Mouse (Mus musculus): ENCODE data around the gene Rbp1. TPM values are rescaled to one million over a fixed set of nuclear protein-coding genes. Genes with fewer than 3 reads are reported as not detected.

Gene Rbp1
- 0.24 TPM for polyA plus RNA-seq (2021)

GRCm38 (mm10) chr9:98422656-98423055, at the start of gene Rbp1:
Rbp1 (plus strand) TSS chr9:98422961.
- H3K27me3 ChIP-seq = no peaks in the 10 kb centered on the region
- no peak for ATAC-seq
- no peak for DNase-seq (ENCODE audit: low read depth, low spot score)
- in situ Hi-C loops (cut with MboI; ENCODE audit: low pct_unique_long_range_greater_than_20kb) = no loop called here
- CTCF ChIA-PET = no interaction called here
- POLR2A ChIA-PET = no interaction called here
- no peak for TF ChIP-seq CTCF (IDR thresholded peaks at IDR 0.05)

- in situ Hi-C loops (cut with MboI; ENCODE audit: low pct_unique_long_range_greater_than_20kb) = no loop called here
- no peak for ATAC-seq
- DNase-seq (ENCODE audit: low read depth, low spot score) = no peak
- ChIA-PET CTCF (no interaction called here), POLR2A (no interaction called here)
- no peaks in the 10 kb centered on the region for H3K27me3 ChIP-seq
- peak; percentile 58 for TF ChIP-seq CTCF (IDR thresholded peaks at IDR 0.05)
These were observed 49.4 kb upstream of the Rbp1 start for GRCm38 (mm10) chr9:98373358-98373757.

GRCm38 (mm10) chr9:98374897-98375296, 47.9 kb upstream of the Rbp1 start:
- no peak for TF ChIP-seq CTCF (IDR thresholded peaks at IDR 0.05)
- ChIA-PET CTCF (interaction anchor here (1.1 kb wide), 1 partner anchor 15 kb away, joined by 3 read pairs; no protein-coding TSS in a partner anchor), POLR2A (no interaction called here)
- no peak for ATAC-seq
- DNase-seq (ENCODE audit: low read depth, low spot score) = no peak
- in situ Hi-C loops (cut with MboI; ENCODE audit: low pct_unique_long_range_greater_than_20kb) = no loop called here
- no peaks in the 10 kb centered on the region for H3K27me3 ChIP-seq

GRCm38 (mm10) chr9:98375329-98376170, 47.2 kb upstream of the Rbp1 start:
- ChIA-PET POLR2A (no interaction called here), CTCF (no interaction called here)
- DNase-seq (ENCODE audit: low read depth, low spot score) (no peak), ATAC-seq (no peak)
- in situ Hi-C loops (cut with MboI; ENCODE audit: low pct_unique_long_range_greater_than_20kb) = no loop called here
- no peaks in the 10 kb centered on the region for H3K27me3 ChIP-seq
- TF ChIP-seq CTCF (IDR thresholded peaks at IDR 0.05) = no peak

DNA sequence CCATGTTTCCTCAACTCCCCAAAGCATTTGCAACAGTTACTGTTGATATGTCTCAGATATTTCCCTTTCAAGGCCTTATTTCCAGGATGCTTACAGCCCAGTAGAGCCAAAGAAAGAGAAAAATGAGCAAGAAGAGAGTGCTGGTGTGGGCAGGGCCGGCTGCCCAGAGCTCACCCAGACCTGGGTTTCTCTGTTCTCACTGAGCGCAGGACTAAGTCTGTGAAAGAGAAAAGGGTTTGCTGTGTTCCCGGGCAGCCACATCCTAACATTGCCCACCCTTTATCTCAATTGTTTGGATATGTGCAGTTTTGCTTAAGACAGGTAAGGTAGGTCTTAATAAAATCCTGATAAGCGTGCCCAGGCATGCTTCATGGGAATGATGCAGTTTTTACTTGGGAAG, 43.0 kb upstream of the Rbp1 start:
- no peak for DNase-seq (ENCODE audit: low read depth, low spot score)
- TF ChIP-seq CTCF (IDR thresholded peaks at IDR 0.05) = no peak
- in situ Hi-C loops (cut with MboI; ENCODE audit: low pct_unique_long_range_greater_than_20kb) = no loop called here
- CTCF ChIA-PET = no interaction called here
- no peaks in the 10 kb centered on the region for H3K27me3 ChIP-seq
- ATAC-seq = no peak
- POLR2A ChIA-PET = no interaction called here

DNA sequence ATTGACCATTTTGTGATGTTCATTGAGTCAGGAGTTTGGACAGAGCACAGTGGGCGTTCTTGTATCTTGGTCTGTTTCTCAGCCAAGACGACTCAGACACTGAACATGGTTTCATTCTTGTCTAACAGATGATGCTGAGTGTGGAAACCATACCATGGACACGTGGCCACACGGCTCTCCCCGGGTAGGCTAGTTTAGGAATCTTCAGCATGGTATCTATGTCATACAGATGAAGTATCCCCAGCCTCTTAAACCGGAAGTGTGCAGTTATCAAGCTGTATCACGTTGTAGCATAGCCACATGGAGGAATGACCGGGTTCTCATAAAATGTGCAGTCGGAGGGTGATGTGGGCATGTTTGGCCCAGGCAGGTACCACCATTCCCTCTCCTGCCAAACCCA, 42.2 kb upstream of the Rbp1 start:
- ATAC-seq (no peak), DNase-seq (ENCODE audit: low read depth, low spot score) (no peak)
- ChIA-PET CTCF (no interaction called here), POLR2A (no interaction called here)
- H3K27me3 ChIP-seq = no peaks in the 10 kb centered on the region
- no peak for TF ChIP-seq CTCF (IDR thresholded peaks at IDR 0.05)
- in situ Hi-C loops (cut with MboI; ENCODE audit: low pct_unique_long_range_greater_than_20kb) = no loop called here

GRCm38 (mm10) chr9:98387741-98388632, 34.8 kb upstream of the Rbp1 start:
- DNase-seq (ENCODE audit: low read depth, low spot score) (no peak), ATAC-seq (no peak)
- in situ Hi-C loops (cut with MboI; ENCODE audit: low pct_unique_long_range_greater_than_20kb) = no loop called here
- POLR2A ChIA-PET = interaction anchor here (0.5 to 0.7 kb wide), 2 partner anchors 31 to 869 kb away, joined by 3 read pairs; no protein-coding TSS in a partner anchor
- no peaks in the 10 kb centered on the region for H3K27me3 ChIP-seq
- CTCF ChIA-PET = no interaction called here
- no peak for TF ChIP-seq CTCF (IDR thresholded peaks at IDR 0.05)

- CTCF ChIA-PET = interaction anchor here (1.1 kb wide), 1 partner anchor 32 kb away, joined by 4 read pairs; no protein-coding TSS in a partner anchor
- ATAC-seq = no peak
- no peak for TF ChIP-seq CTCF (IDR thresholded peaks at IDR 0.05)
- no peak for DNase-seq (ENCODE audit: low read depth, low spot score)
- in situ Hi-C loops (cut with MboI; ENCODE audit: low pct_unique_long_range_greater_than_20kb) = no loop called here
- POLR2A ChIA-PET = no interaction called here
- H3K27me3 ChIP-seq = no peaks in the 10 kb centered on the region
These were observed 34.2 kb upstream of the Rbp1 start for GRCm38 (mm10) chr9:98388633-98388965.

- TF ChIP-seq CTCF (IDR thresholded peaks at IDR 0.05) = no peak
- POLR2A ChIA-PET = no interaction called here
- ATAC-seq (no peak), DNase-seq (ENCODE audit: low read depth, low spot score) (no peak)
- in situ Hi-C loops (cut with MboI; ENCODE audit: low pct_unique_long_range_greater_than_20kb) = no loop called here
- CTCF ChIA-PET = no interaction called here
- H3K27me3 ChIP-seq = no peaks in the 10 kb centered on the region
These were observed 29.3 kb upstream of the Rbp1 start for GRCm38 (mm10) chr9:98393496-98393895.

DNA sequence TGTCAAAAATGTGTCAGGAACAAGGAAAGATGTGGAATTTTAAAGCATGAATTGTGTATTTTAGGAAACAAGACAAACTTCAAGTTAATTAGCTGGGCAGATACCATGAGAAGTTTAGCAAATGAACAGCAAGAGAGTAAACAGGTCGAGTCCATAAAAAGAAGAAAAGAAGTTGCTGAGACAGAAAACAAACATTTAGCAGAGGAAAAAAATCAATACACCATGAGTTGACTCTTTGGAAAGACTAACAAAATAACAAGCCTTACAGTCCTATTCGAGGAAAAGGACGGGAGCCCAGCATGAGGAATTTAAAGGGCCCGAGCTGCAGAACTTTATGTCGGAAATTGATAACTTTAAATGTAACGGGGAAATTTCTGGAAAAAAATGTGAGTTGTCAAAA, 25.6 kb upstream of the Rbp1 start:
- no peak for TF ChIP-seq CTCF (IDR thresholded peaks at IDR 0.05)
- in situ Hi-C loops (cut with MboI; ENCODE audit: low pct_unique_long_range_greater_than_20kb) = no loop called here
- DNase-seq (ENCODE audit: low read depth, low spot score) (no peak), ATAC-seq (no peak)
- ChIA-PET POLR2A (no interaction called here), CTCF (no interaction called here)
- no peaks in the 10 kb centered on the region for H3K27me3 ChIP-seq

DNA sequence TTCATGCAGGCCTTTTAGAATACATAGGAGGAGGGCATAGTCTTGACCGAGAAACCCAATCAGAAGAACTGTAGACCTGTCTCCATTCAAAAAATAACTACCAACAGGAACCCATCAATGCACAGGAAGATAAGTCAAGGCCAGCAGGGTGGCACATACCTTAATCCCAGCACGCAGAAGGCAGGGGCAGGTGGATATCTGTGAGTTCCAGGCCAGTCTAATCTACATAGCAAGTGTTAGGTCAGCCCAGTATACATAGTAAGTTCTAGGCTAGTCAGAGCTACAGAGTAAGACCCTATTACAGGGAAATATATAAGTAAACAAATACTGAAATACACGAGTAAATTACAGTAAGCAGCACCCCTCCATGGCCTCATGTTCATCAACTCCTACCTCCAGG, 24.9 kb upstream of the Rbp1 start:
- CTCF ChIA-PET = no interaction called here
- no peak for DNase-seq (ENCODE audit: low read depth, low spot score)
- no peaks in the 10 kb centered on the region for H3K27me3 ChIP-seq
- POLR2A ChIA-PET = no interaction called here
- TF ChIP-seq CTCF (IDR thresholded peaks at IDR 0.05) = no peak
- ATAC-seq = no peak
- in situ Hi-C loops (cut with MboI; ENCODE audit: low pct_unique_long_range_greater_than_20kb) = no loop called here

Data from Patski (cell line).